In the genomic region with DNA sequence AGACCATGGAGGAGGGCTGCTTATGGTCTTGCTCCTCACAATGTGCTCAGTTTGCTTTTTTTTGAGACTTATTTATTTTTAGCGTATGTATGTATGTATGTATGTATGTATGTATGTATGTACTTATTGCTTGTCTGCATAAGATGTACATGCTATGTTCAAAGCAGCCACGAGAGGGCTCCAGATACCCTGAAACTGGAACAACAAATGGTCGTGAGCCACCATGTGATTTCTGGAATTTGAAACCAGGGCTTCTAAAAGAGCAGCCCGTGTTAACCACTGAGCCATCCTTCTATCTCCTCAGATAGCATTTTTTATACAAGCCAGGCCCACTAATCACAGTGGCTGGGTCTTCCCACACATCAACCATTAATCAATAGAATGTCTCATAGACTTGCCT, we compare ENCODE assay signal across 27 mouse cellular contexts.
"Had no signal": no experiment of that assay in that cellular context is flagged by ENCODE, and none has a peak within 500 bp of the region (broad histone marks: within the 10 kb centered on the region; RNA-seq: fewer than 3 reads in every experiment).

No protein-coding gene starts in this region.

- H3K4me2 ChIP-seq: heart, embryonic 12.5 days; hindbrain, embryonic 12.5 days; hindbrain, embryonic 14.5 days; intestine, embryonic 15.5 days; kidney, embryonic 15.5 days; limb, embryonic 13.5 days; limb, embryonic 15.5 days; liver, embryonic 12.5 days had no signal

- H3K9ac ChIP-seq: heart, embryonic 12.5 days; hindbrain, embryonic 12.5 days; hindbrain, embryonic 14.5 days; intestine, embryonic 15.5 days; kidney, embryonic 15.5 days; limb, embryonic 13.5 days; limb, embryonic 15.5 days; liver, embryonic 12.5 days; liver, embryonic 14.5 days had no signal

- H3K27ac ChIP-seq: heart, embryonic 10.5 days; hindbrain, embryonic 10.5 days; hindbrain, embryonic 12.5 days; hindbrain, embryonic 14.5 days; intestine, embryonic 15.5 days; kidney, embryonic 15.5 days; kidney, postnatal 0 days; limb, embryonic 13.5 days; limb, embryonic 15.5 days; liver, embryonic 12.5 days; liver, embryonic 14.5 days had no signal

- H3K4me1 ChIP-seq: heart, embryonic 10.5 days; heart, embryonic 12.5 days; hindbrain, embryonic 10.5 days; hindbrain, embryonic 12.5 days; intestine, embryonic 15.5 days; kidney, embryonic 15.5 days; limb, embryonic 13.5 days; limb, embryonic 15.5 days; liver, embryonic 12.5 days had no signal

- H3K27me3 ChIP-seq: heart, embryonic 12.5 days; hindbrain, embryonic 12.5 days; intestine, embryonic 15.5 days; kidney, embryonic 15.5 days; limb, embryonic 13.5 days; limb, embryonic 15.5 days; liver, embryonic 12.5 days had no signal

- H3K36me3 ChIP-seq: heart, embryonic 10.5 days; heart, embryonic 12.5 days; hindbrain, embryonic 10.5 days; hindbrain, embryonic 12.5 days; intestine, embryonic 15.5 days; kidney, embryonic 15.5 days; limb, embryonic 13.5 days; limb, embryonic 15.5 days; liver, embryonic 12.5 days had no signal

- H3K4me3 ChIP-seq: heart, embryonic 10.5 days; heart, embryonic 12.5 days; hindbrain, embryonic 10.5 days; hindbrain, embryonic 12.5 days; intestine, embryonic 15.5 days; kidney, embryonic 15.5 days; limb, embryonic 13.5 days; limb, embryonic 15.5 days; liver, embryonic 12.5 days had no signal

- H3K9me3 ChIP-seq: intestine, embryonic 15.5 days; limb, embryonic 15.5 days had no signal

- DNase-seq: gastrocnemius, postnatal 14 days; gastrocnemius, postnatal 36 days; heart, adult 11 months; heart, postnatal 10 days; heart, postnatal 4 days; kidney, adult 11 months; kidney, adult 2 months; kidney, adult 9 months; kidney, postnatal 14 days; kidney, postnatal 36 days; layer of hippocampus, adult 9-11 months; layer of hippocampus, postnatal 36 days; left cerebral cortex, postnatal 4 days had no signal

- ATAC-seq: hindbrain, embryonic 16.5 days; inflammation-experienced regulatory T-cells, adult 6 months; intestine, embryonic 15.5 days; liver, embryonic 12.5 days had no signal
